ENCODE assay signal across 8 mouse cellular contexts in genomic region chr2:157422854-157423705, GRCm38 (mm10). TPM values are rescaled to one million over a fixed set of nuclear protein-coding genes. Genes with fewer than 3 reads are reported as not detected.
A peak's percentile ranks its signal among the peaks of the same experiment; 100 is the strongest.
DNase-seq lines count a peak whose midpoint lies in the region; ATAC-seq lines count a peak whose summit lies in the region.

No protein-coding gene starts in this region.

- no peak for ATAC-seq in embryonic facial prominence, embryonic 12.5 days (ENCODE audit: insufficient number of reproducible peaks, insufficient read depth, low FRiP score, low TSS enrichment)
- ATAC-seq in hindbrain, embryonic 12.5 days (ENCODE audit: low FRiP score), result no peak
- ATAC-seq in limb, embryonic 13.5 days (ENCODE audit: low FRiP score, low read depth), result no peak
- no peak for ATAC-seq in midbrain, embryonic 15.5 days (replicated peaks)

- H3K4me1 ChIP-seq in embryonic facial prominence, embryonic 12.5 days, result peaks cover 53% of the 10 kb centered on the region
- peaks cover 61% of the 10 kb centered on the region for H3K4me1 ChIP-seq in hindbrain, embryonic 12.5 days
- H3K4me1 ChIP-seq in limb, embryonic 13.5 days, result peaks cover 61% of the 10 kb centered on the region
- peaks cover 57% of the 10 kb centered on the region for H3K4me1 ChIP-seq in midbrain, embryonic 15.5 days

- WGBS in embryonic facial prominence, embryonic 12.5 days, result 38% methylated on average over 11 of the region's 11 CpGs
- whole genome bisulfite sequencing in hindbrain, embryonic 12.5 days, result 46% methylated on average over 11 of the region's 11 CpGs
- WGBS in limb, embryonic 13.5 days, result 40% methylated on average over 11 of the region's 11 CpGs
- WGBS in midbrain, embryonic 15.5 days, result 46% methylated on average over 11 of the region's 11 CpGs

- peaks cover 8% of the 10 kb centered on the region for H3K36me3 ChIP-seq in embryonic facial prominence, embryonic 12.5 days
- H3K36me3 ChIP-seq in hindbrain, embryonic 12.5 days, result peaks cover 6% of the 10 kb centered on the region; the same call in 1 of the 2 replicates
- H3K36me3 ChIP-seq in limb, embryonic 13.5 days, result peaks cover 5% of the 10 kb centered on the region
- H3K36me3 ChIP-seq in midbrain, embryonic 15.5 days (replicated peaks), result no peaks in the 10 kb centered on the region

- peak overlapping the region; percentile 7 for H3K9ac ChIP-seq in embryonic facial prominence, embryonic 12.5 days
- peak overlapping the region; percentile 98 for H3K9ac ChIP-seq in hindbrain, embryonic 12.5 days
- peak overlapping the region; percentile 99 for H3K9ac ChIP-seq in limb, embryonic 13.5 days
- H3K9ac ChIP-seq in midbrain, embryonic 15.5 days, result peak overlapping the region; percentile 98

- no peaks in the 10 kb centered on the region for H3K9me3 ChIP-seq in embryonic facial prominence, embryonic 12.5 days
- no peaks in the 10 kb centered on the region for H3K9me3 ChIP-seq in hindbrain, embryonic 12.5 days (replicated peaks)
- no peaks in the 10 kb centered on the region for H3K9me3 ChIP-seq in limb, embryonic 13.5 days
- no peaks in the 10 kb centered on the region for H3K9me3 ChIP-seq in midbrain, embryonic 15.5 days

- H3K4me3 ChIP-seq in embryonic facial prominence, embryonic 12.5 days, result peak overlapping the region; percentile 65
- H3K4me3 ChIP-seq in hindbrain, embryonic 12.5 days, result peak overlapping the region; percentile 84
- peak overlapping the region; percentile 84 for H3K4me3 ChIP-seq in limb, embryonic 13.5 days
- H3K4me3 ChIP-seq in midbrain, embryonic 15.5 days, result peak overlapping the region; percentile 84

- H3K4me2 ChIP-seq in embryonic facial prominence, embryonic 12.5 days (replicated peaks), result peak overlapping the region; percentile 64
- peak overlapping the region; percentile 84 for H3K4me2 ChIP-seq in hindbrain, embryonic 12.5 days (replicated peaks)
- peak overlapping the region; percentile 86 for H3K4me2 ChIP-seq in limb, embryonic 13.5 days (replicated peaks)
- H3K4me2 ChIP-seq in midbrain, embryonic 15.5 days, result peak overlapping the region; percentile 65

- peak overlapping the region; percentile 94 for H3K27ac ChIP-seq in embryonic facial prominence, embryonic 12.5 days
- H3K27ac ChIP-seq in hindbrain, embryonic 12.5 days, result peak overlapping the region; percentile 92
- peak overlapping the region; percentile 65; the same call in 1 of the 2 replicates for H3K27ac ChIP-seq in limb, embryonic 13.5 days
- peak overlapping the region; percentile 92 for H3K27ac ChIP-seq in midbrain, embryonic 15.5 days

- no peaks in the 10 kb centered on the region for H3K27me3 ChIP-seq in embryonic facial prominence, embryonic 12.5 days
- H3K27me3 ChIP-seq in hindbrain, embryonic 12.5 days, result no peaks in the 10 kb centered on the region
- H3K27me3 ChIP-seq in limb, embryonic 13.5 days, result no peaks in the 10 kb centered on the region
- H3K27me3 ChIP-seq in midbrain, embryonic 15.5 days (replicated peaks), result no peaks in the 10 kb centered on the region

- DNase-seq in adrenal gland, adult 2 months, result peak; percentile 24
- no peak for DNase-seq in adrenal gland, adult 8-10 months
- DNase-seq in ovary, postnatal 10 days (ENCODE audit: low spot score), result no peak
- DNase-seq in right cerebral cortex, adult 18-20 months, result no peak

RNA-seq across cellular contexts. Expression of gene Src, which starts 4.8 kb away (rescaled TPM):
- total RNA-seq in adrenal gland, adult 2 months (2021), result 10 to 100 TPM; 12.6 to 22.7 TPM
- polyA plus RNA-seq in adrenal gland, adult 2 months (2012; rRNA removed), result 28.4 and 29.4 TPM in 2 replicates
- 10 to 100 TPM; 18.3 to 32.9 (median 24.8) TPM for total RNA-seq in adrenal gland, adult 8-10 months (2022)
- polyA plus RNA-seq in embryonic facial prominence, embryonic 12.5 days (2016; fragmentation: Nextera tagmentation; extraction: Ambion mirVana), result 30.8 and 37.3 TPM in 2 replicates
- polyA plus RNA-seq in hindbrain, embryonic 12.5 days (2016; fragmentation: Nextera tagmentation; extraction: Ambion mirVana), result 33.6 and 35.1 TPM in 2 replicates
- polyA plus RNA-seq in limb, embryonic 13.5 days (2015; fragmentation: Nextera tagmentation; extraction: Ambion mirVana), result 20.8 and 22.4 TPM in 2 replicates
- 40.3 and 43.2 TPM in 2 replicates for polyA plus RNA-seq in midbrain, embryonic 15.5 days (2015; fragmentation: Nextera tagmentation; extraction: Ambion mirVana)

RNA-seq across cellular contexts. Expression of gene Manbal, which starts 55.7 kb away (rescaled TPM):
- total RNA-seq in adrenal gland, adult 2 months (2021), result 10 to 100 TPM; 31.0 to 37.6 TPM
- polyA plus RNA-seq in adrenal gland, adult 2 months (2012; rRNA removed), result 85.8 and 87.4 TPM in 2 replicates
- 10 to 100 TPM; 36.3 to 40.3 (median 36.5) TPM for total RNA-seq in adrenal gland, adult 8-10 months (2022)
- polyA plus RNA-seq in embryonic facial prominence, embryonic 12.5 days (2016; fragmentation: Nextera tagmentation; extraction: Ambion mirVana), result 78.5 and 82.8 TPM in 2 replicates
- 72.4 and 73.9 TPM in 2 replicates for polyA plus RNA-seq in hindbrain, embryonic 12.5 days (2016; fragmentation: Nextera tagmentation; extraction: Ambion mirVana)
- polyA plus RNA-seq in limb, embryonic 13.5 days (2015; fragmentation: Nextera tagmentation; extraction: Ambion mirVana), result 93.8 and 104 TPM in 2 replicates
- polyA plus RNA-seq in midbrain, embryonic 15.5 days (2015; fragmentation: Nextera tagmentation; extraction: Ambion mirVana), result 104 and 107 TPM in 2 replicates

Comparison
In these comparisons a context has a peak if more than half of its experiments do, and no peak if none do; other contexts are left out.
1. H3K9ac ChIP-seq: peak in every context shown above with its lines; median percentile 99 in limb, embryonic 13.5 days; 98 in hindbrain, embryonic 12.5 days; 98 in midbrain, embryonic 15.5 days; 7 in embryonic facial prominence, embryonic 12.5 days.